Mouse (Mus musculus): Measurements from ENCODE around the gene Fgf14. TPM values are rescaled to one million over a fixed set of nuclear protein-coding genes. Genes with fewer than 3 reads are reported as not detected.
"Not testable (repeated sequence)": the region's sequence is repeated elsewhere in the genome, so short reads cannot be mapped to it uniquely, and the experiment has no call there.

Fgf14 gene
- polyA plus RNA-seq, 1 experiment from 2014 or later, result 0.22 TPM

DNA sequence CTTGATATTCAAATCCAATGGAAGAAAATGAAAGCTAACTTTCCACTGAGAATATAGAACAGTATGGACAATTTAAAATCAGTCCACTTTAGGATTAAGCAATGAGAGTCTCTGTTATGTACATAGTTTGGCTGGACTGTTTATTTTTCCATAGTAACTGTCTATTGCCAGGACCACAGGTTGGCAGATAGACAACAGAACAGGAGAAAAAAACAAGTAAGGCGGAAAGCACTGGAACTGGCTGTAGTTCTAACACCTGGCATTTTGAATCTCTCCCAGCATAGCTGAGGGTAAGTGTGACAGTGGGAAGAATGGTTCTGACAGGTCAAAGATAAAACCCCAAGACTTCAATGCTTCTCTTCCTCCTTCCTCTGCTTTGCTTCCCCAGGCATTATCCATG, 110.5 kb downstream of the Fgf14 start:
- 81% methylated on average over 1 of the region's 1 CpGs for WGBS
- no peak overlapping the region for H3K4me2 ChIP-seq
- no peak for TF ChIP-seq CTCF (IDR thresholded peaks at IDR 0.05; ENCODE audit: low read depth)

GRCm38 (mm10) chr14:124561544-124561943, 115.4 kb downstream of the Fgf14 start:
- Histone ChIP-seq H3K9ac (no peak overlapping the region), H3K4me2 (no peak overlapping the region), H3K27ac (ENCODE audit: low read depth) (no peak overlapping the region), H3K27me3 (ENCODE audit: insufficient read depth, low read length) (no peaks in the 10 kb centered on the region), H3K36me3 (ENCODE audit: insufficient read depth) (no peaks in the 10 kb centered on the region), H3K9me3 (ENCODE audit: low read depth, low read length) (no peaks in the 10 kb centered on the region), H3K4me3 (ENCODE audit: low read depth, low read length) (no peak overlapping the region), H3K4me1 (ENCODE audit: insufficient read depth) (no peaks in the 10 kb centered on the region)
- 74% methylated on average over 4 of the region's 4 CpGs for WGBS
- ATAC-seq (ENCODE audit: insufficient read depth) (no peak), DNase-seq (no peak)
- no peak for TF ChIP-seq CTCF (IDR thresholded peaks at IDR 0.05; ENCODE audit: low read depth)

More for the DNA sequence above, 110.5 kb downstream of the Fgf14 start:
- no peak for DNase-seq
- Histone ChIP-seq H3K27ac (ENCODE audit: low read depth) (no peak overlapping the region), H3K4me3 (ENCODE audit: low read depth, low read length) (no peak overlapping the region), H3K4me1 (ENCODE audit: insufficient read depth) (no peaks in the 10 kb centered on the region), H3K9ac (no peak overlapping the region), H3K36me3 (ENCODE audit: insufficient read depth) (no peaks in the 10 kb centered on the region), H3K9me3 (ENCODE audit: low read depth, low read length) (no peaks in the 10 kb centered on the region), H3K27me3 (ENCODE audit: insufficient read depth, low read length) (no peaks in the 10 kb centered on the region)
- ATAC-seq (ENCODE audit: insufficient read depth), result no peak

DNA sequence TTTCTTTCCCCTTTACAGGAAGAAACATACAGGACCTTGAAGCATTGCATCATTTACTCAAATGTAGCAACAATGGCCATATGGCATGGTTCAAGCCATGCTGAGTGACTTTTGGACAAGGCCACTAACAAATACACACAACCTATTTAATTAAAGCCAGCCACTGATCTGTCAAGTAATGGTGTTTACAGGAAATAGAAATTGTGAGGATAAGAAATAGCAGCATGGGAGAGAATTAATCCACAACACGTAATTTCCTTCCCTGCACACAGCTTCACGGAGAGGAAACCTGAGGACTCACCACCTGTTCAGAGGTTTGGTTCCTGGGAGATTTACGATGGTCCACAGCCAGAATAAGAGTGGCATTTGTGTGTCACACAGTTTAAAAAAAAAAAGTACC, 140.8 kb downstream of the Fgf14 start:
- no peaks in the 10 kb centered on the region for H3K9me3 ChIP-seq (ENCODE audit: low read depth, low read length)
- no peak for DNase-seq
- ATAC-seq (ENCODE audit: insufficient read depth), result no peak
- no peaks in the 10 kb centered on the region for H3K4me1 ChIP-seq (ENCODE audit: insufficient read depth)
- H3K27ac ChIP-seq (ENCODE audit: low read depth), result no peak overlapping the region
- no peaks in the 10 kb centered on the region for H3K27me3 ChIP-seq (ENCODE audit: insufficient read depth, low read length)
- H3K4me3 ChIP-seq (ENCODE audit: low read depth, low read length), result no peak overlapping the region
- H3K9ac ChIP-seq, result no peak overlapping the region
- WGBS, result 63% methylated on average over 3 of the region's 3 CpGs
- no peak for TF ChIP-seq CTCF (IDR thresholded peaks at IDR 0.05; ENCODE audit: low read depth)
- H3K36me3 ChIP-seq (ENCODE audit: insufficient read depth), result no peaks in the 10 kb centered on the region
- H3K4me2 ChIP-seq, result no peak overlapping the region

GRCm38 (mm10) chr14:124535376-124535775, 141.6 kb downstream of the Fgf14 start:
- DNase-seq; H3K4me3 ChIP-seq (ENCODE audit: low read depth, low read length); H3K4me2 ChIP-seq; H3K27me3 ChIP-seq (ENCODE audit: insufficient read depth, low read length); ATAC-seq (ENCODE audit: insufficient read depth); H3K9me3 ChIP-seq (ENCODE audit: low read depth, low read length); H3K4me1 ChIP-seq (ENCODE audit: insufficient read depth); H3K36me3 ChIP-seq (ENCODE audit: insufficient read depth); H3K27ac ChIP-seq (ENCODE audit: low read depth); H3K9ac ChIP-seq: not testable (repeated sequence)
- 69% methylated on average over 2 of the region's 2 CpGs for WGBS

- Histone ChIP-seq H3K36me3 (ENCODE audit: insufficient read depth) (no peaks in the 10 kb centered on the region), H3K27me3 (ENCODE audit: insufficient read depth, low read length) (no peaks in the 10 kb centered on the region), H3K9ac (no peak overlapping the region), H3K4me2 (no peak overlapping the region), H3K9me3 (ENCODE audit: low read depth, low read length) (no peaks in the 10 kb centered on the region), H3K4me1 (ENCODE audit: insufficient read depth) (no peaks in the 10 kb centered on the region), H3K4me3 (ENCODE audit: low read depth, low read length) (no peak overlapping the region), H3K27ac (ENCODE audit: low read depth) (no peak overlapping the region)
- DNase-seq, result no peak
- ATAC-seq (ENCODE audit: insufficient read depth), result no peak
- TF ChIP-seq CTCF (IDR thresholded peaks at IDR 0.05; ENCODE audit: low read depth), result no peak
- WGBS, result 74% methylated on average over 1 of the region's 1 CpGs
Measured at GRCm38 (mm10) chr14:124532051-124532450, 144.9 kb downstream of the Fgf14 start.

- Histone ChIP-seq H3K4me3 (ENCODE audit: low read depth, low read length) (no peak overlapping the region), H3K9me3 (ENCODE audit: low read depth, low read length) (no peaks in the 10 kb centered on the region), H3K4me2 (no peak overlapping the region), H3K27ac (ENCODE audit: low read depth) (no peak overlapping the region), H3K4me1 (ENCODE audit: insufficient read depth) (no peaks in the 10 kb centered on the region), H3K36me3 (ENCODE audit: insufficient read depth) (no peaks in the 10 kb centered on the region), H3K9ac (no peak overlapping the region), H3K27me3 (ENCODE audit: insufficient read depth, low read length) (no peaks in the 10 kb centered on the region)
- ATAC-seq (ENCODE audit: insufficient read depth) (no peak), DNase-seq (no peak)
- TF ChIP-seq CTCF (IDR thresholded peaks at IDR 0.05; ENCODE audit: low read depth), result no peak
- 61% methylated on average over 1 of the region's 1 CpGs for WGBS
Measured at GRCm38 (mm10) chr14:124512009-124512408, 164.9 kb downstream of the Fgf14 start.

DNA sequence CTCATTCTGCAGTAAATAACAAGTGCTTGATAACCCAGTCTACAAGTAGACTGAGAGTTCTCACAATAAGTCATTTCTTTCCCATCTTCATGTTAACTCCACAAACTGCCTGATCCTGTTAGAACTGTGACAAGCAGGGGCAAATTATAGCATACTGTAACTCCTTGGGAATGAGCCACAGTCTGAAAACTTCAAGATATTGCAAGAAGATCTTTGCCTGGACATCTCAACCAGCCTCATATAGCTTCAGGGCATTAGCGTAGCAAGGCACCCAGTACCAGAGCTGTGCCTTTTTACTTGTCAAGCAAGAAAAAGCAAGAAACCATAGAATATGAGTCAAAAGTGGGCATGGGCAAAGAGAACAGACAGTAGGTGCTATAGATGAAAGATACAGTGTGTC, 188.0 kb downstream of the Fgf14 start:
- 92% methylated on average over 1 of the region's 1 CpGs for WGBS
- Histone ChIP-seq H3K27ac (ENCODE audit: low read depth) (no peak overlapping the region), H3K4me3 (ENCODE audit: low read depth, low read length) (no peak overlapping the region), H3K4me1 (ENCODE audit: insufficient read depth) (no peaks in the 10 kb centered on the region), H3K36me3 (ENCODE audit: insufficient read depth) (no peaks in the 10 kb centered on the region), H3K4me2 (no peak overlapping the region), H3K9ac (no peak overlapping the region), H3K9me3 (ENCODE audit: low read depth, low read length) (no peaks in the 10 kb centered on the region), H3K27me3 (ENCODE audit: insufficient read depth, low read length) (no peaks in the 10 kb centered on the region)
- DNase-seq, result no peak
- TF ChIP-seq CTCF (IDR thresholded peaks at IDR 0.05; ENCODE audit: low read depth), result no peak
- no peak for ATAC-seq (ENCODE audit: insufficient read depth)

DNA sequence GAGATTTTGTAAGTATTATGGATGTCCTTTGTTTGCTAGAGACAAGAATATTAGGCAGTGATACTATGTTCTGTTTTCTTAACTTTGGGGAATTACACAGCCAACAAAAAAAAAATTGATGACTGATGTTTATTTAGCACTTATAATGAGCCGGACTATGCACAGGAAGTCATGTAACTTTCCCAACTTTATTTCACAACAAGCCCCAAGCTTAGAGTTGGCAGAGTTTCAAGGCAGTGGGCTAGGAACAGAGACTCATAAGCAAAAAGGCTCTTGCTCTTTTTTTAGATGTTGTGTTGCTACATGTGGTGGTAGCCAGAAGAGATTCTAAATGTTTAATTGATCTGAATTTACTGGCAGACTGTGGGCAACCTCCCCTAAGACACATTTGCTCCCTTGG, 191.7 kb downstream of the Fgf14 start:
- no peaks in the 10 kb centered on the region for H3K4me1 ChIP-seq (ENCODE audit: insufficient read depth)
- H3K9me3 ChIP-seq (ENCODE audit: low read depth, low read length), result no peaks in the 10 kb centered on the region
- no peaks in the 10 kb centered on the region for H3K27me3 ChIP-seq (ENCODE audit: insufficient read depth, low read length)
- H3K4me2 ChIP-seq, result no peak overlapping the region
- no peak overlapping the region for H3K9ac ChIP-seq
- TF ChIP-seq CTCF (IDR thresholded peaks at IDR 0.05; ENCODE audit: low read depth), result no peak
- no peaks in the 10 kb centered on the region for H3K36me3 ChIP-seq (ENCODE audit: insufficient read depth)
- peak; percentile 53 for DNase-seq
- no peak overlapping the region for H3K4me3 ChIP-seq (ENCODE audit: low read depth, low read length)
- ATAC-seq (ENCODE audit: insufficient read depth), result no peak
- no peak overlapping the region for H3K27ac ChIP-seq (ENCODE audit: low read depth)
- WGBS, result 42% methylated on average over 1 of the region's 1 CpGs

Data from lung, embryonic 14.5 days (tissue).